Comparison of ENCODE assay signal across 32 mouse cellular contexts in the genomic region with DNA sequence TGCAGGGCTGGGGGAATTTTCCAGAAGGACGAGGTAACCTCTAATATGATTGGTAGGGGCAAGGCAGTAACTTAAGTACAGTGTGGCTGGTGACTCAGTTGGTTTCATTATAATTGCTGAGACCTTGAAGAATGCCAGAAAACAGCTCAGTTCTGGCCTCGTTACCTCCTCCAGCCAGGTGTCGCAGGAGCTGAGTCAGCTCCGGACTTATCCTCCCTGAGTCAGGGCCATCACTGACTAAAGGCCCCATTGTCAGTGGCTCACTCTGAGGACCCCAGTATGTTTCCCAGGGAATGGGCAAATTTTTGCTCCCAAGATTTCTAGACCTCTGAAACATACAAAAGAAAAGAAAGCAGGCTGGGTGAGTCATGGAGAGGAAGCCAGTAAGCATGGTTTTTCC.
A peak's percentile ranks its signal among the peaks of the same experiment; 100 is the strongest.
DNase-seq lines count a peak whose midpoint lies in the region; ATAC-seq and TF ChIP-seq lines count a peak whose summit lies in the region.
"Had no signal": no experiment of that assay in that cellular context is flagged by ENCODE, and none has a peak within 500 bp of the region (broad histone marks: within the 10 kb centered on the region; RNA-seq: fewer than 3 reads in every experiment).

No protein-coding gene starts in this region.

- in situ Hi-C loops in Patski (cut with MboI; ENCODE audit: low pct_unique_long_range_greater_than_20kb), result no loop called here

- no peak for TF ChIP-seq EP300 in heart, adult 2 months (IDR thresholded peaks at IDR 0.05; ENCODE audit: insufficient read depth, low read depth, low read length)

- no peak overlapping the region for H3K4me3 ChIP-seq in heart, adult 2 months
- H3K4me3 ChIP-seq in heart, embryonic 12.5 days, result no peak overlapping the region
- H3K4me3 ChIP-seq: embryonic facial prominence, embryonic 10.5 days; embryonic facial prominence, embryonic 13.5 days; heart, embryonic 10.5 days had no signal

- TF ChIP-seq POLR2A in heart, adult 2 months (IDR thresholded peaks at IDR 0.05; ENCODE audit: insufficient read depth, low read depth, low read length), result no peak

- no peak for ATAC-seq in heart, embryonic 12.5 days (ENCODE audit: insufficient number of reproducible peaks, low FRiP score)
- ATAC-seq in Patski, result no peak
- ATAC-seq: activated CD4-positive, CD25-positive, alpha-beta regulatory T cell, adult 4 months; forebrain, embryonic 14.5 days; forebrain, postnatal 0 days; hindbrain, postnatal 0 days; inflammation-experienced regulatory T-cells, adult 6 months; intestine, embryonic 16.5 days had no signal

- no peaks in the 10 kb centered on the region for H3K36me3 ChIP-seq in heart, adult 2 months (ENCODE audit: control insufficient read depth, insufficient read depth, low read length)
- H3K36me3 ChIP-seq in heart, embryonic 12.5 days, result no peaks in the 10 kb centered on the region
- H3K36me3 ChIP-seq: embryonic facial prominence, embryonic 10.5 days; embryonic facial prominence, embryonic 13.5 days; G1E; heart, embryonic 10.5 days had no signal

- CTCF ChIA-PET in Patski (lab: Charles Lee), result no interaction called here

- no peak for DNase-seq in heart, adult 2 months
- DNase-seq in 3T3-L1 (ENCODE audit: low read depth, low spot score) (peak; percentile 72), Patski (ENCODE audit: low read depth, low spot score) (peak; percentile 34)
- peak; percentile 57 for DNase-seq in fibroblast of lung, adult 2 months (ENCODE audit: low read depth)
- no peak for DNase-seq in adrenal gland, postnatal 4 days (ENCODE audit: low spot score in 2 of 2)
- DNase-seq in left cerebral cortex, adult 8-10 months (ENCODE audit: low spot score in 2 of 2), result no peak
- DNase-seq in frontal cortex, postnatal 25 days (ENCODE audit: low spot score in 2 of 2), result no peak
- DNase-seq: adrenal gland, postnatal 10 days; adrenal gland, postnatal 36 days; cerebellum, adult 11-12 months; cerebellum, adult 8-10 months; cerebellum, postnatal 10 days; cerebellum, postnatal 36 days; embryo, embryonic 11 days; forebrain, postnatal 0 days; gastrocnemius, postnatal 10 days; gastrocnemius, postnatal 36 days; heart, postnatal 4 days; kidney, adult 18-20 months; kidney, adult 9 months had no signal

- WGBS in heart, adult 2 months, result 73% methylated on average over 4 of the region's 4 CpGs
- 80% methylated on average over 4 of the region's 4 CpGs for WGBS in heart, embryonic 12.5 days

- no peak overlapping the region for H3K4me2 ChIP-seq in heart, embryonic 12.5 days
- H3K4me2 ChIP-seq: embryonic facial prominence, embryonic 13.5 days; hindbrain, embryonic 14.5 days had no signal

- peak overlapping the region; percentile 23; the same call in 1 of the 2 replicates for H3K27ac ChIP-seq in heart, adult 2 months
- H3K27ac ChIP-seq in heart, embryonic 12.5 days (ENCODE audit: poor library complexity, severe bottlenecking), result no peak overlapping the region
- H3K27ac ChIP-seq: embryonic facial prominence, embryonic 10.5 days; embryonic facial prominence, embryonic 13.5 days; heart, embryonic 10.5 days; hindbrain, embryonic 14.5 days; hindbrain, postnatal 0 days had no signal

- H3K27me3 ChIP-seq in heart, adult 2 months (ENCODE audit: control insufficient read depth, insufficient read depth, low read length), result no peaks in the 10 kb centered on the region
- H3K27me3 ChIP-seq in heart, embryonic 12.5 days (replicated peaks), result no peaks in the 10 kb centered on the region
- no peaks in the 10 kb centered on the region for H3K27me3 ChIP-seq in Patski
- H3K27me3 ChIP-seq: CH12.LX; embryonic facial prominence, embryonic 13.5 days had no signal

- H3K9me3 ChIP-seq in heart, embryonic 12.5 days (replicated peaks), result peaks cover 3% of the 10 kb centered on the region; the same call in 1 of the 2 replicates
- H3K9me3 ChIP-seq: embryonic facial prominence, embryonic 10.5 days; embryonic facial prominence, embryonic 13.5 days; G1E; heart, embryonic 10.5 days had no signal

- H3K79me2 ChIP-seq in heart, adult 2 months (replicated peaks; ENCODE audit: control insufficient read depth, insufficient read depth, low read length), result no peaks in the 10 kb centered on the region

- no peaks in the 10 kb centered on the region for H3K4me1 ChIP-seq in heart, adult 2 months (ENCODE audit: control insufficient read depth, insufficient read depth, low read length)
- H3K4me1 ChIP-seq in heart, embryonic 12.5 days (replicated peaks), result no peaks in the 10 kb centered on the region
- H3K4me1 ChIP-seq: embryonic facial prominence, embryonic 10.5 days; embryonic facial prominence, embryonic 13.5 days had no signal

- H3K9ac ChIP-seq in heart, adult 2 months (ENCODE audit: low read depth, low read length), result no peak overlapping the region
- no peak overlapping the region for H3K9ac ChIP-seq in heart, embryonic 12.5 days
- H3K9ac ChIP-seq: embryonic facial prominence, embryonic 13.5 days; forebrain, postnatal 0 days; hindbrain, embryonic 14.5 days had no signal

- no peak for TF ChIP-seq CTCF in heart, adult 2 months (IDR thresholded peaks at IDR 0.05)
- no peak for TF ChIP-seq CTCF in Patski (IDR thresholded peaks at IDR 0.05)

- POLR2A ChIA-PET in Patski (lab: Charles Lee), result no interaction called here

- intact Hi-C loops in heart, adult 2 months (cut with DNase I), result no loop called here

Comparison
In these comparisons a context has a peak if more than half of its experiments do, and no peak if none do; other contexts are left out.
1. DNase-seq: peak in 3T3-L1 (single experiment), Patski (single experiment) and fibroblast of lung, adult 2 months (single experiment); none in heart, adult 2 months (0 of 2), adrenal gland, postnatal 4 days (0 of 2), left cerebral cortex, adult 8-10 months (0 of 2) and frontal cortex, postnatal 25 days (0 of 2).